Mouse (Mus musculus) hindbrain, postnatal 0 days (tissue): ENCODE measurements around the gene Zfp536. TPM values are rescaled to one million over a fixed set of nuclear protein-coding genes. Genes with fewer than 3 reads are reported as not detected.

Experiments used
- ATAC-seq: fragments of 200-750 bp; cut with Nextera tagmentation; 2 replicates; pipeline ENCODE4 v1.8.0; 2017; ENCODE audit warnings: mild to moderate bottlenecking, moderate TSS enrichment, moderate library complexity
- DNase-seq: peaks from one replicate; pipeline ENCODE4 v3.0.0-alpha.2; 2015; ENCODE audit warnings: low spot score
- H3K27ac ChIP-seq: fragments of 300-500 bp; sonication (generic); 2 replicates; pipeline ENCODE4 v1.5.1; 2014; ENCODE audit warnings: mild to moderate bottlenecking
- H3K27me3 ChIP-seq: fragments of 300-500 bp; sonication (generic); 2 replicates; pipeline ENCODE4 v1.6.1; 2014; ENCODE audit warnings: low read length, mixed read lengths; ENCODE audit not compliant: insufficient read depth
- H3K36me3 ChIP-seq: fragments of 300-500 bp; sonication (generic); 2 replicates; pipeline ENCODE4 v1.6.1; 2014; ENCODE audit warnings: low read length, mixed read lengths; ENCODE audit not compliant: insufficient read depth
- H3K4me1 ChIP-seq: fragments of 300-500 bp; sonication (generic); 2 replicates; pipeline ENCODE4 v1.6.1; 2014; ENCODE audit warnings: antibody characterized with exemption, low read length, mixed read lengths; ENCODE audit not compliant: insufficient read depth
- H3K4me2 ChIP-seq: fragments of 300-500 bp; sonication (generic); 2 replicates; pipeline ENCODE4 v1.6.1; 2014; ENCODE audit warnings: low read depth, mild to moderate bottlenecking, low read length, moderate library complexity, mixed read lengths
- H3K4me3 ChIP-seq: fragments of 300-500 bp; sonication (generic); 2 replicates; pipeline ENCODE4 v1.5.1; 2014; ENCODE audit warnings: low read length
- H3K9ac ChIP-seq: fragments of 300-500 bp; sonication (generic); replicated peaks from 2 replicates; pipeline ENCODE4 v1.6.1; 2014; ENCODE audit warnings: mild to moderate bottlenecking, low read length, moderate library complexity, mixed read lengths
- H3K9me3 ChIP-seq: fragments of 300-500 bp; sonication (generic); 2 replicates; pipeline ENCODE4 v1.6.1; 2016; ENCODE audit warnings: low read length, mixed read lengths
- CTCF ChIP-seq: IDR thresholded peaks from 2 replicates; pipeline ENCODE4 v1.5.1; 2016; ENCODE audit warnings: antibody characterized with exemption, control low read depth, low read depth
- WGBS: fragments of 180-500 bp; shearing (Covaris S2); extraction: QIAGEN DNeasy Blood & Tissue Kit; methylation state at CpG from one replicate; pipeline ENCODE4 v1.1.7; 2014; 5-methylcytosine and 5-hydroxymethylcytosine counted together
- polyA plus RNA-seq: library from polyadenylated mRNA; unstranded; fragments of >200 nt; fragmentation: Nextera tagmentation; extraction: Ambion mirVana; gene quantifications from 2 replicates; pipeline ENCODE4 v1.2.1, GENCODE M21; 2015
- total RNA-seq: library from RNA; depleted of rRNA; stranded (reverse); fragments of >200 nt; gene quantifications from 2 replicates; pipeline ENCODE4 v1.2.3, GENCODE M21; 2014; rRNA removed

Zfp536 gene
- total RNA-seq (65.6 and 74.1 TPM in 2 replicates), polyA plus RNA-seq (31.8 and 32.6 TPM in 2 replicates)

GRCm38 (mm10) chr7:37773312-37773702 is at the start of gene Zfp536:
TSS of gene Zfp536 (minus strand) at chr7:37773641.
- H3K36me3 ChIP-seq, result no peaks in the 10 kb centered on the region
- H3K27me3 ChIP-seq, result no peaks in the 10 kb centered on the region
- H3K4me2 ChIP-seq, result peak within 1 kb of the TSS; percentile 96
- DNase-seq, result peak; percentile 60
- no peak for ATAC-seq
- H3K27ac ChIP-seq, result peak within 1 kb of the TSS; percentile 86
- peak within 1 kb of the TSS; percentile 67 for H3K4me3 ChIP-seq
- H3K9me3 ChIP-seq, result no peaks in the 10 kb centered on the region
- WGBS, result under 1% methylated on average over 27 of the region's 27 CpGs
- peak within 1 kb of the TSS; percentile 73 for H3K9ac ChIP-seq
- TF ChIP-seq CTCF, result no peak
- H3K4me1 ChIP-seq, result peaks cover 2% of the 10 kb centered on the region; the same call in 1 of the 2 replicates

- Histone ChIP-seq H3K4me3 (no peak overlapping the region), H3K27me3 (no peaks in the 10 kb centered on the region), H3K4me2 (no peak overlapping the region), H3K4me1 (no peaks in the 10 kb centered on the region), H3K27ac (no peak overlapping the region), H3K9me3 (no peaks in the 10 kb centered on the region), H3K9ac (no peak overlapping the region), H3K36me3 (no peaks in the 10 kb centered on the region)
- ATAC-seq (no peak), DNase-seq (no peak)
- WGBS, result 83% methylated on average over 11 of the region's 11 CpGs
- no peak for TF ChIP-seq CTCF
Observed at GRCm38 (mm10) chr7:37820670-37821301, 47.3 kb upstream of the Zfp536 start.

DNA sequence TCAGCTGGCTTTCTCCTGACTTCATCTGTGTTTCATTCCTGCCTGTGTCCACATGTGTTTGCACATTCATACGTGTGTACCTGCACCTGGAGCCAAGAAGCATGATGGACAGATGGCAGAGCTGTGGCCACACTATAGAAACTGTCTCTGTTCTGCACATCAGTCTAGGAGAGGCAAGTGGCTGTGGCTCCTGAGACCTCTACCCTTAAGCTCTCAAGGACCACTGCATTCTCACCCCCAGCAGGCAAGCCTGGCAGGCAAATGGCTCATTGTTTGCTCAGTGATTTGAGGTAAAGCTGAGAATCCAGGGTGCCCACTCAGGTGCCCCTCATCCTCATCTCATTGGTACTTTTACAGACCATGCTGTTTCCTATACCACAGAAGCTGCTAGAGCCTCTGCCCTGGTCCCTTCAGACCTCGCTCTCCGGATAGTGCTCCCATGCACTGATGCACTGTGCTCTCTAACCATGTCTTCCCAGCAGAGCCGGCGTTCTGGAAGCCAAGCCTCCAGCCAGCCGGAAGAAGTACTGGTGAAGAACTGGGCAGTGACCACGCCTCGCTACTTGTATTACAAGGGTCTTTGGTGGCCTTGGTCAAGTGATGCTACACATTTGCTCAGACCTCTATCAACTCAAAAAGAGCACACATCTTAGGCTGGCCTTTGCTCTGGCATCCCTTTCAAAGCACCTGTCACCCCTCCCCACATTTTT is 45.3 kb upstream of the Zfp536 start:
- no peak for ATAC-seq
- no peak for TF ChIP-seq CTCF
- 82% methylated on average over 8 of the region's 8 CpGs for WGBS

GRCm38 (mm10) chr7:37816901-37817300 is 43.5 kb upstream of the Zfp536 start:
- no peak overlapping the region for H3K27ac ChIP-seq
- WGBS, result 89% methylated on average over 7 of the region's 7 CpGs
- DNase-seq (no peak), ATAC-seq (no peak)
- no peak for TF ChIP-seq CTCF
- H3K9ac ChIP-seq, result no peak overlapping the region
- no peaks in the 10 kb centered on the region for H3K27me3 ChIP-seq
- no peaks in the 10 kb centered on the region for H3K4me1 ChIP-seq
- H3K4me3 ChIP-seq, result no peak overlapping the region
- H3K4me2 ChIP-seq, result no peak overlapping the region
- no peaks in the 10 kb centered on the region for H3K36me3 ChIP-seq
- no peaks in the 10 kb centered on the region for H3K9me3 ChIP-seq

More for the DNA sequence above, 45.3 kb upstream of the Zfp536 start:
- Histone ChIP-seq H3K9ac (no peak overlapping the region), H3K4me2 (no peak overlapping the region), H3K27me3 (no peaks in the 10 kb centered on the region), H3K36me3 (no peaks in the 10 kb centered on the region), H3K9me3 (no peaks in the 10 kb centered on the region), H3K27ac (no peak overlapping the region), H3K4me3 (no peak overlapping the region), H3K4me1 (no peaks in the 10 kb centered on the region)
- DNase-seq, result no peak

DNA sequence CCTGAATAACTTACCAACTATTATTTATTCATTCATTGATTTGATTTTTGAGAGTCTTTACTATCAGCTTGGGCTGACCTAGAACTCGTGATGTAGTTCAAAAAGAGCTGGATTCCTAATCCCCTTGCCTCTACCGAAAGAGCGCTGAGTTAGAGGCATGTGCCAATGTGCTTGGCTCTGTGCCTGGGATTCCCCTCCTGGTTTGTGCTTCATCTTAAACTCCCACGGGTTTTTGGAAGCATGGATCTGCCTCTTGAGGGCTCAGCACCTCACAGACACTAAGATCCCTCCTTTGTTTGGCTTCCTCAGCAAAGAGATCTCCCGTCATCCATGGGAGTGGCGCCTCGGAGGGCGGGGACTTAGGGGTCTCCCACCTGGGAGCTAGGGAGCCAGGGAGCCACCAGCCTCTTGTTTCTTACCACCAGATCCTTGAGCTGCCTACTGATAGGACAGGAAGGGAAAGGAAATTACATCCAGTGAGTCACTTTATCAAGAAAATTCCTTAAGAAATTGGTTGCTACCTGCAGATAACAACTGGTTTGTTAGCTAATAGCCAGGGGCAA is 41.5 kb upstream of the Zfp536 start:
- Histone ChIP-seq H3K27me3 (no peaks in the 10 kb centered on the region), H3K27ac (no peak overlapping the region), H3K4me2 (no peak overlapping the region), H3K36me3 (no peaks in the 10 kb centered on the region), H3K4me1 (no peaks in the 10 kb centered on the region), H3K9me3 (no peaks in the 10 kb centered on the region), H3K4me3 (no peak overlapping the region), H3K9ac (no peak overlapping the region)
- ATAC-seq (no peak), DNase-seq (no peak)
- TF ChIP-seq CTCF, result no peak
- WGBS, result 46% methylated on average over 8 of the region's 8 CpGs

DNA sequence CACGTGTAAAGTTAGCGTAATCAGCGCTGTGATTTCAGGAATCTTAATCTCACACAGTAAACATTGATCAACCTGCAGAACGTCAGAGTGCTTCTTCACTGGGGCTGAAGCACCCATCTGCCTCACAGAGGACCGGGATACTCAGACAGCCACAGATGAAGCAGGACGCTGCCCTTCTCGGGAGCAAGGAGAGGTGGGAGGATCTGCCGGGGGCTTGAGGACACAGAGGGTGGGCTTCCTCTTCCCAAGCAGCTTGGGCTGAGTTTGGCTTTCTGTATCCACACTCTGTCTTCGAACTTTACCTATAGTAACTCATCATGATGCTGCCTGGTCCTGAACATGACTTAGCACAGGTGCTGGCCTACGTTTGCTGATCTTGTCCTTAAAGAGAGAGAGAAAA is 40.2 kb upstream of the Zfp536 start:
- Histone ChIP-seq H3K27me3 (no peaks in the 10 kb centered on the region), H3K9me3 (no peaks in the 10 kb centered on the region), H3K27ac (no peak overlapping the region), H3K4me1 (no peaks in the 10 kb centered on the region), H3K4me3 (no peak overlapping the region), H3K36me3 (no peaks in the 10 kb centered on the region), H3K9ac (no peak overlapping the region), H3K4me2 (no peak overlapping the region)
- no peak for TF ChIP-seq CTCF
- ATAC-seq (no peak), DNase-seq (no peak)
- WGBS, result 82% methylated on average over 10 of the region's 10 CpGs
